Mouse (Mus musculus) G1E (cell line): Measurements from ENCODE around the gene Akap9.

Experiments
- CTCF ChIP-seq: IDR thresholded peaks from 2 replicates; pipeline ENCODE4 v1.5.1; 2012; ENCODE audit warnings: low read depth, low read length, inconsistent platforms, mixed read lengths
- GATA1 ChIP-seq: IDR thresholded peaks from 2 replicates; pipeline ENCODE4 v1.6.1; 2012; ENCODE audit warnings: borderline replicate concordance, low read length, inconsistent platforms, mixed read lengths

DNA sequence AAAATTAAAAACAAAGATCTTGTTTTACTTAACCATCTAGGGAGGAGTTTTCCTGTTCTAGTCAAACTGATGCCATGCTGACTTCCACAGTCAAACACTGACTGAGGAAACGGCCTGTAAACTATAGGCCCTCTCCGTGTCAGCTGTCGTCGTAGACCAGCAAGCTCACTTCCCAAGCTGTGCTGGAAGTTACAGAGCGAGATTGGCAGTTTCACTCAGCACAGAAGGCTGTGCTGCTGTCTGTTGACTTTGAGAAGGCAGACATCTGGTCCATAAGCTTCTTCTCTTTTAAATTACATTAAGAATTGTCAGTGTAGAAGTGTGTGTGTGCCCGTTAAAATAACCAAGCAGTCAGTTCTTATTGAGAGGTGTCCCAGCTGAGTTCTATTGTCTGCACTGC lies 81.7 kb downstream of the Akap9 start:
- TF ChIP-seq CTCF (no peak), GATA1 (no peak)
